Mouse (Mus musculus) hindbrain, embryonic 13.5 days (tissue): ENCODE measurements around the gene Hkdc1. TPM values are rescaled to one million over a fixed set of nuclear protein-coding genes. Genes with fewer than 3 reads are reported as not detected.

ENCODE experiments used
- ATAC-seq: fragments of 200-750 bp; cut with Nextera tagmentation; 2 replicates; pipeline ENCODE4 v1.8.0; 2017; ENCODE audit warnings: moderate TSS enrichment; ENCODE audit not compliant: low FRiP score
- H3K27ac ChIP-seq: fragments of 300-500 bp; sonication (generic); 2 replicates; pipeline ENCODE4 v1.5.1; 2015; ENCODE audit warnings: inconsistent platforms, mild to moderate bottlenecking, moderate library complexity
- H3K27me3 ChIP-seq: fragments of 300-500 bp; sonication (generic); 2 replicates; pipeline ENCODE4 v1.6.1; 2015; ENCODE audit warnings: mild to moderate bottlenecking, inconsistent platforms
- H3K36me3 ChIP-seq: fragments of 300-500 bp; sonication (generic); 2 replicates; pipeline ENCODE4 v1.6.1; 2015; ENCODE audit warnings: mild to moderate bottlenecking, inconsistent platforms
- H3K4me1 ChIP-seq: fragments of 300-500 bp; sonication (generic); replicated peaks from 2 replicates; pipeline ENCODE4 v1.6.1; 2015; ENCODE audit warnings: inconsistent platforms
- H3K4me2 ChIP-seq: fragments of 300-500 bp; sonication (generic); 2 replicates; pipeline ENCODE4 v1.6.1; 2015; ENCODE audit warnings: inconsistent platforms, mild to moderate bottlenecking, moderate library complexity
- H3K4me3 ChIP-seq: fragments of 300-500 bp; sonication (generic); 2 replicates; pipeline ENCODE4 v1.5.1; 2015; ENCODE audit warnings: mild to moderate bottlenecking, inconsistent platforms
- H3K9ac ChIP-seq: fragments of 300-500 bp; sonication (generic); 2 replicates; pipeline ENCODE4 v1.6.1; 2015; ENCODE audit warnings: mild to moderate bottlenecking, inconsistent platforms
- H3K9me3 ChIP-seq: fragments of 300-500 bp; sonication (generic); 2 replicates; pipeline ENCODE4 v1.6.1; 2016; ENCODE audit warnings: inconsistent platforms
- WGBS: fragments of 180-500 bp; shearing (Covaris S2); methylation state at CpG from one replicate; pipeline ENCODE4 v1.1.7; 2015; 5-methylcytosine and 5-hydroxymethylcytosine counted together
- polyA plus RNA-seq: library from polyadenylated mRNA; unstranded; fragments of >200 nt; fragmentation: Nextera tagmentation; extraction: Ambion mirVana; gene quantifications from 2 replicates; pipeline ENCODE4 v1.2.1, GENCODE M21; 2015

Hkdc1 gene
- polyA plus RNA-seq, 1 experiment from 2014 or later: 0.70 TPM

DNA sequence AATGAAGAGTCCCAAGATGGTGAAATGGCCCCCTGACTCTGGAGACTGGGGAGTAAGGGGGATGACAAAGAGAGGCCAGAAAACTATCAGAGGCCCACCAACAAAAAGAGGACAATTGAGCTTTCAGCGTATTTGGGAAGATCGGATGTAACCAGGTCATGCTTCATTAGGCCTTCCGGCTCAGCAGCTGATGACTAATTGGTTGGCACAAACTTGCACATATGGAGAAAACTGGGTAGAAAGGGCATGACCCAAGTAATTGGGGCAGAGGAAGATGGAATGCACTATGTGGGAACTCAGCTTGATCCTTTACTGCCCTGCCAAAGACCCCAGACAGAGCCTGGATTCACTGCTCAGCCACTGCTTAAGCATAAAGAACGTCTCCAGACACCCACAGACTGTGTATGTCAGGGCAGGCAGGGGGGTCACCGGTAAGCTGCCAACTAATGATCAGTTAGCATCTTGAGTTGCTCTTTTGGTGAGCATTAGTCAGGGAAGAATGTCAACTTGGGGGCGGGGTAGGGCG is 3.4 kb downstream of the Hkdc1 start:
- 49% methylated on average over 7 of the region's 7 CpGs for WGBS
- H3K9ac ChIP-seq: no peak overlapping the region
- no peaks in the 10 kb centered on the region for H3K9me3 ChIP-seq
- no peak overlapping the region for H3K27ac ChIP-seq
- H3K4me1 ChIP-seq: no peaks in the 10 kb centered on the region
- no peak overlapping the region for H3K4me2 ChIP-seq
- ATAC-seq: no peak
- H3K36me3 ChIP-seq: no peaks in the 10 kb centered on the region
- H3K4me3 ChIP-seq: no peak overlapping the region
- H3K27me3 ChIP-seq: 0 out of 2 replicates have a peak, but pooled peaks cover 2% of the 10 kb centered on the region

DNA sequence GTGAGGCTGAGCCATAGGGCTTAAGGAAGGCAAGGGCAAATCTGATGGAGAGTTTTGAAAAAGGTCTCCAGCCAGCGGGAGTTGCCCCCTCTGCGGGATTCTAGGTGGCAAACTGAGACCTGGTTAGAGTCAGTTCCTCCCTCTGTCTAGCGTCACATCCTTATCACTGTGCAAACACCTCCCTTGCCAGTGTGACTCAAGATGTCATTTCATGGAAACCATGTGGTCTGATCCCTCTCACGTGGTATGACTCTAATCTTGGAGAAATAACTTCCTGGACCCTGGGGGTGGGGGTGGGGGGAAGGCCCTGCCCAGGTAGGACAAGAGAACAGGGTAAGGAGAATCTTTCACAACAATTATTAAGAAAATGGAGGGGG is 8.7 kb downstream of the Hkdc1 start:
- H3K4me2 ChIP-seq: no peak overlapping the region
- WGBS: 48% methylated on average over 4 of the region's 4 CpGs
- peaks cover 8% of the 10 kb centered on the region; the same call in 1 of the 2 replicates for H3K27me3 ChIP-seq
- H3K9me3 ChIP-seq: no peaks in the 10 kb centered on the region
- no peak overlapping the region for H3K4me3 ChIP-seq
- ATAC-seq: no peak
- no peaks in the 10 kb centered on the region for H3K36me3 ChIP-seq
- no peak overlapping the region for H3K9ac ChIP-seq
- no peak overlapping the region for H3K27ac ChIP-seq
- H3K4me1 ChIP-seq: peaks cover 5% of the 10 kb centered on the region; the same call in 1 of the 2 replicates

DNA sequence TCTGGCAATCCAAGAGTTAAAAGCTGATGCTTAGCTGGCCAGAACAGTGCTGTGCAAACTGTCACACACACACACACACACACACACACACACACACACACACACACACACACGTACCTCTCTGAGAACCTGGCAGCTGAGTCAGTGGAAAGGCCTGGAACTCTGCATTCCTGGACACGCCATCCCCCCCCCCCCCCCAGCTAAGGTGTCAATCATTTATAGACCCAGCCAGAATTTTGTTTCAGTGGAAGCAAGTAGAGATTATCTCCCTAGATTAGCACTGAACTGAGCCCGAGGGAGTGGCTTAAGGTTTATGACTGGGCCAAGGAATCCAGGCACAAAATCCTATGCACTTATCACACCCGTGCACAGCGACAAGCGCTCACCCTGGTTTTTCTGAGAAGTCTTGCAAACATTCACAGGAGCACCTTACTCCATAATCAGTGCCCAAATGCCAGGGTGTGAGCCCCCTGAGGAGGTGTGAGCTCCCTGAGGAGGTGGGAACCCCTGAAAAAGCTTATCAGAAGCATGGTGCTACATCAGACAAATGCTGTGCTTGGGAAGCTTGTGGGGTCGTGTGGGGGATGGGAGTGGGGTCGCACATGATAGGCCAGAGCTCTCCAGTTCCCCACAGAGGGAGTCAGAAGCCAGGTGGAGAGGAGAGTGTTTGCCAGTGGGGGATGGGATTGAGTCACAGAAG is 9.2 kb downstream of the Hkdc1 start:
- 54% methylated on average over 8 of the region's 8 CpGs for WGBS
- H3K36me3 ChIP-seq: no peaks in the 10 kb centered on the region
- H3K4me3 ChIP-seq: no peak overlapping the region
- peaks cover 5% of the 10 kb centered on the region; the same call in 1 of the 2 replicates for H3K4me1 ChIP-seq
- ATAC-seq: no peak
- H3K9ac ChIP-seq: no peak overlapping the region
- peaks cover 8% of the 10 kb centered on the region; the same call in 1 of the 2 replicates for H3K27me3 ChIP-seq
- H3K27ac ChIP-seq: no peak overlapping the region
- no peak overlapping the region for H3K4me2 ChIP-seq
- H3K9me3 ChIP-seq: no peaks in the 10 kb centered on the region

DNA sequence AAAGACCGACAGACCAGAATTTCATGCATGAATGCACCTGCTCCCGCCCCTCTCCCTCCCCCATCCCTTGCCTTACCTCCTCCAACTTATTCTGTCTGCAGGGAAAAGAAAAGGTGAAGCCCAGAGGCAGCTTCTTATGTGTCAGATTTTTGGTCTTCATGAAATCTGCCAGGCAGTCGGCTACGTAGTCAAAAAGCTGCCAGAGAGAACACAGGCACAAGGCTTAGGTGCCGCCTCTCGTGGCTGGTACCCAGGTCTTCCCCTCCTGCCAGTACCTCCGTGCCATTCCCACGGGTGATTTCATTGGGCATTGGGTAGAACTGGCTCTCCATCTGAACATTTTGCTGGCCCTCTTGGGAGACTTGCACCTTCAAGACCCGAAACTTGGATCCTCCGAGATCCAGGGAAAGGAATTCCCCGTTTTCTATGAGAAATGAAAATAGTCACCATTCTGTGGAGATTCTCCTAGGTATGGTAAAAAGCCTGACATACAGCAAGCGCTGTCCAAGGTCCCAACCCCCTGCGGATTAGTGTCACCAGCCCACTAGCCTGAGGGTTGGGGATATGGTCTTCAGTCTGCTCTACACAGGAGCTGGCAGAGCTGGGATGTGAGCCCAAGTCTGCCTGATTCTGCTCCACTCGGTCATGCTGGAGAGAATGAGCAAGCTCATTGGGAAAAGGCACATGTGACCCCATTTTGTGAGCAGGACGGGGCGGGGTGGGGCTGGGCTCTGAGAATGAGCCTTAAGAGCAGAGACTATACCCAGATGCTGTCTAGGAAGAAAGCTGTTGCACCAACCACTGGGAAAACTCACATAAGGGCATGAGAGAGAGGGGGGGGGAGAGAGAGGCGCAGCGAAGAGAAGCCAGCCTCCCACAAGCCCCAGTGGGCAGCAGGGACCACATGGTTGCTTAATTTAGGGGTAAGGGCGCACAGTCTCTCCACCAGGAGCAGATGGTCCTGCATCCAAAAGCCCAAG is 10.6 kb downstream of the Hkdc1 start:
- Histone ChIP-seq H3K9me3 (no peaks in the 10 kb centered on the region), H3K4me3 (no peak overlapping the region), H3K4me2 (no peak overlapping the region), H3K27ac (no peak overlapping the region), H3K9ac (no peak overlapping the region), H3K36me3 (no peaks in the 10 kb centered on the region), H3K27me3 (peaks cover 16% of the 10 kb centered on the region), H3K4me1 (peaks cover 5% of the 10 kb centered on the region; the same call in 1 of the 2 replicates)
- 74% methylated on average over 19 of the region's 19 CpGs for WGBS
- ATAC-seq: peak; percentile 17; the same call in 1 of the 2 replicates

DNA sequence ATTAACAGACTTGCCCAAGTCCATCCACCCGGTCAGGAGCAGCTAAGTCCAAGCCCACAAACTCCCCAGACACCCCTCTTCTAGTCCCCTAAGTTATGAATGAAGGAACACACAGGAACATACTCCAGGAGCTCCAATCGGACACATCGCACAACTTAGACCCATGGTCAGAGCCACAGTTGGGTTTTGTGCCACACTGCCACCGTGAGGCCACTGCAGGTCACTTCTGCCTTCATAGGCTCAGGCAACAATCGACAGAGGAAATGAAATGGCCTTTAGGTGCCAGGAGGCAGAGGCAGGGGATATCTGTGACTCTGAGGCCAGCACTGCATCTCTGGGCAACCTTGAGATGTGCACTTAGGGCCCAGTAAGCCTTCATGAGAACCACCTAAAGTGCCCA is 11.3 kb downstream of the Hkdc1 start:
- H3K9ac ChIP-seq: no peak overlapping the region
- ATAC-seq: 0 out of 2 replicates have a peak, but pooled peaks have one; percentile 46
- H3K4me2 ChIP-seq: no peak overlapping the region
- no peak overlapping the region for H3K4me3 ChIP-seq
- no peaks in the 10 kb centered on the region for H3K36me3 ChIP-seq
- H3K27ac ChIP-seq: no peak overlapping the region
- 14% methylated on average over 5 of the region's 5 CpGs for WGBS
- H3K4me1 ChIP-seq: peaks cover 5% of the 10 kb centered on the region; the same call in 1 of the 2 replicates
- peaks cover 17% of the 10 kb centered on the region for H3K27me3 ChIP-seq
- H3K9me3 ChIP-seq: no peaks in the 10 kb centered on the region

DNA sequence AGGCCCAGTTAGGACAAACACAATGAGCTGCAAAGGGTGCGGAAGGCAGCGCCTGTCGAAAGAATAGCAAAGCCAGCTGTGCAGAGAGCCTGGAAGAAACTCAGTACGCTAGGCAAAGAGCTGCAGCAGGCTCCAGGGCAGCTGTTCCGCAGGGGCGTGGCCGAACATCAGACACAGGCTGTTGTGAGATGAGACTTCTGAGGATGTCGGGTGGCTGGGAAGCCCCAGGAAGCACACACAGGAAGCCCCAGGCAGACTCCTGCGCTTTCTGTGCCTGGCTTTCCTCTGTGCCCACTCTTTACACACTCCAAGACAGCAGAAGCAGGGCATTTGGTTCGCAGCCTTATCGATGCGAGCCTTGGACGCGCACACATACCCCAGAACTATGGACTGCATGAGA is 17.4 kb downstream of the Hkdc1 start:
- Histone ChIP-seq H3K4me3 (peak overlapping the region; percentile 4; the same call in 1 of the 2 replicates), H3K27me3 (peaks cover 22% of the 10 kb centered on the region), H3K27ac (no peak overlapping the region), H3K36me3 (no peaks in the 10 kb centered on the region), H3K9me3 (no peaks in the 10 kb centered on the region), H3K4me1 (no peaks in the 10 kb centered on the region), H3K9ac (0 out of 2 replicates have a peak overlapping the region, but pooled peaks have one; percentile 26), H3K4me2 (peak overlapping the region; percentile 36)
- WGBS: 49% methylated on average over 14 of the region's 14 CpGs
- ATAC-seq: no peak

DNA sequence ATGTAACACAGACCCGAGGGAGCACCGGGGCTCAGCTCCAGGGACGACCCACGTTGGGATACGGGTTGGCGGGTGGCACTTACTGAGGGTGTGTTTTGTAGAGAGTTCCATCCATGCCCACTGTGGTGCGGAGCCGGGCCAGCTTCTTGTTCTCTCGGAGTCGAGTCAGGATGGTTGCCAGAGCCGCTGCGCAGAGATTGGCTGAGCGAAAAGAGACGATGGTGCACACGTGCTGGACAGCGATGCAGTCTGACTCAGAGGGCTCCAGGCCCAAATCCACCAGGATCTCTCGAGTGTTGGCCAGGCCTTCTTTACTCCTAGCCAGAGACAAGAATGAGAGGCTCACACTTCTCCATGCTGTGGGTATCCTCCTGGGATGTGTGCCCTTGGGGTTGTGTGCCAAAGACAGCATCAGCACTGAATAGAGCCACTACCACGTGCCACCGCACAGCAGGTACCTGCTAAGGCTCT is 20.6 kb downstream of the Hkdc1 start:
- H3K36me3 ChIP-seq: no peaks in the 10 kb centered on the region
- no peak overlapping the region for H3K27ac ChIP-seq
- no peaks in the 10 kb centered on the region for H3K4me1 ChIP-seq
- no peaks in the 10 kb centered on the region for H3K9me3 ChIP-seq
- no peak overlapping the region for H3K4me2 ChIP-seq
- peaks cover 9% of the 10 kb centered on the region for H3K27me3 ChIP-seq
- no peak overlapping the region for H3K9ac ChIP-seq
- no peak for ATAC-seq
- WGBS: 85% methylated on average over 19 of the region's 19 CpGs
- H3K4me3 ChIP-seq: no peak overlapping the region

DNA sequence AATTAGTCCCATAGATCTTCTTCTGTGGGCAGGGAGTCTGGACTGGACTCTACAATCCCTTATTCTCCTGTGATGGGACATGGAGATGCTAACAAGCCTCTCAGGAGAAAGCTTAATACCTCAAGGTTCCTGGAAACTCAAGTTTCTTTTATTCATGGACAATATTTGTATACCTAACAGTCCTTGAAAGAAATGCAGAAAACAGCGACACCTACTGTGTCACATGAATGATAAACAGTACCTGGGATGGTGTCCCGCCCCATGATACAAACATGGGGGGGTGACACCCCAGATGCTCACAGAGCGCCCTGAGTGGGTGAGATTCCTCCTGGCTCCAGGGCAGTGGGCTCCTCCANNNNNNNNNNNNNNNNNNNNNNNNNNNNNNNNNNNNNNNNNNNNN is 39.3 kb downstream of the Hkdc1 start:
- WGBS: 84% methylated on average over 3 of the region's 3 CpGs
- H3K27me3 ChIP-seq: no peaks in the 10 kb centered on the region
- no peak for ATAC-seq

DNA sequence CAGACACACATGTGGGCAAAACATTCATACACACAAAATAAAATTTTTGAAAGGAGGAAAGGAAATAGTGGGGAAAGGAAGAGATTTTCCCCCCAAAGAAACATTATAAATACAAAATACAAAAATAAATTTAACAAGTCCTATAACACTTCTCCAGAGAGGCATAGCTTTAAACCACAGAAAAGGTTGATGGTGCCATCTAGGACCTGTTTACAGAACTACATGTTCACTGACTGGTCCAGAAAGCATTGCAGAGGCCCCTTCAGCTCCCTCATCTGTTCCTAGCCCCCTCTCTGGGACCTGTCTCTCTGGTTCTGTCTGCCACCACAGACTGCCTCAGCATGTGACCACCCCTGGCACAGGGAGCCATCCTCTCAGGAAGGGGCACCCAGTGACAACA is 41.4 kb downstream of the Hkdc1 start:
- Histone ChIP-seq H3K27me3 (no peaks in the 10 kb centered on the region), H3K4me2 (no peak overlapping the region), H3K9ac (no peak overlapping the region), H3K27ac (no peak overlapping the region), H3K36me3 (no peaks in the 10 kb centered on the region), H3K9me3 (no peaks in the 10 kb centered on the region), H3K4me1 (no peaks in the 10 kb centered on the region), H3K4me3 (no peak overlapping the region)
- ATAC-seq: no peak

More for the DNA sequence above, 39.3 kb downstream of the Hkdc1 start:
- Histone ChIP-seq H3K27ac (no peak overlapping the region), H3K9ac (no peak overlapping the region), H3K9me3 (no peaks in the 10 kb centered on the region), H3K4me1 (no peaks in the 10 kb centered on the region), H3K4me2 (no peak overlapping the region), H3K4me3 (no peak overlapping the region), H3K36me3 (no peaks in the 10 kb centered on the region)

DNA sequence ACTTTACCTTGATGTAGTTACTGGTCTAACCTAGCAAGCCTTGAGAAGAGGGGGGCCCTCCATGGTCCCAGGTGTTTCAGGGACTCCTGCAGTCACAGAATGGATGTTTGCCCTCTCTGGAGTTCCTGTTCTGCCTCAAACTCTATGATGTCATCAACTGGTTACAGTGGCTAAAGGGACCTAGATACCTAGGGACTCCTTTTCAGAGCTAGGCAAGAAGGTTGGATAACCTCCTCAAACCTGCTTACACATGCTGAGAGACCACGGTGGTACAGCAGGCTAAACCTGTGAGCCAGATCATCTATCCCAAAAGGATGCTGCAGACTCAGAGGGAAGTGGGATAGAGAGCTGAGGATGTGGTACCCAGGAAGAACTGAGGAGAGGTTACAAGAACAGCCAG is 42.5 kb downstream of the Hkdc1 start, which contains the start of gene Hk1:
TSS of gene Hk1 (minus strand) at position 101 of the 400 bp plus-strand sequence.
- Histone ChIP-seq H3K4me1 (no peaks in the 10 kb centered on the region), H3K27me3 (no peaks in the 10 kb centered on the region), H3K36me3 (no peaks in the 10 kb centered on the region), H3K27ac (no peak within 1 kb of the TSS), H3K9me3 (no peaks in the 10 kb centered on the region), H3K9ac (no peak within 1 kb of the TSS), H3K4me2 (no peak within 1 kb of the TSS), H3K4me3 (no peak within 1 kb of the TSS)
- 92% methylated on average over 1 of the region's 1 CpGs for WGBS
- ATAC-seq: no peak

DNA sequence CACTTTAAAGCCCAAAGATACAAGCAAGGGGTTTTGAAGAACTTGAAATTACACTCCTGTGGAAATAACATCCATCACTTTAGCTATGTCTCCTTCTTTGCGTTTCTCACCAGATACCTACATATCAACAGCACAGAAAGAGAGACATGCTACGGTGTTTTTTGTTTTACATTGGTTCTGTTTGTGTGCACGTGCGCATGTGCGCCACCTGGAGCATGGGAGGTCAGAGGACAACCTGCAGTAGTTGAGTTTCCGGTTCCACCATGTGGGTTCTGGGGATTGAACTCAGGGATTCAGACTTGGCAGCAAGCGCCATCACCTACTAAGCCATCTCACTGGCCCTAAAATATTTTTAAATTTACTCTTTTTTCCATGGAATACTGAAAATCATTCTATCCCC is 63.5 kb downstream of the Hkdc1 start:
- ATAC-seq: no peak
- Histone ChIP-seq H3K4me2 (no peak overlapping the region), H3K9me3 (no peaks in the 10 kb centered on the region), H3K36me3 (no peaks in the 10 kb centered on the region), H3K4me3 (no peak overlapping the region), H3K27me3 (no peaks in the 10 kb centered on the region), H3K4me1 (no peaks in the 10 kb centered on the region), H3K27ac (no peak overlapping the region), H3K9ac (no peak overlapping the region)
- WGBS: 85% methylated on average over 7 of the region's 7 CpGs

DNA sequence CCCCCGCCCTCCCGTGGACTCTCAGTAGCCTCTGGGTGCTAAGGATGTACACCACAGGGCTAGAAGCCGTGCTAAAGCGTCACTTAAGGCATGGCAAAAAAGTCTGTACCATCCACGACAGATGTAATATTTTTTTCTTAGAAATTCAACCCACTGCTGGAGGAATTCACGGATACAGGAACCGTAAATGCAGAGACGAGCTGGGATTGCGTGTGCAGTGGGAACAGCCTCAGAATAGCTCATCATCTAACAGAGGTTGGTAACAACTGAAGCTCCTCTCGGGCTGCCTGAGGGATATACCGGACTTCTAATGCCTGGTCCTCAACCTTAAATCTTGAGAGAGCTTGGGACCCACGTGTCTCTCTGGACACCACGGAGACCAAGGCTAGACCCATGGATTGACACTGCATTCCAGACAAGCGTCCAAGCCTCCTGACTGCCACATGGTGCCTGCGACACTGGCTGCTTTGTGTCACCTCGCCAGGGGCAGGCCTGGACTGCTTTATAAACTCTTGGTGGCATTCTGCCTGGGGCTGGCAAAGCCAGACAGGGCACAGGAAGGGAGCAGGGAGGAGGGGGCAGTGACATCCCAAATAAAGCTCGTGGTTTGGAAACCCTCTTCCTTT is 66.1 kb downstream of the Hkdc1 start:
- Histone ChIP-seq H3K4me3 (no peak overlapping the region), H3K27me3 (no peaks in the 10 kb centered on the region), H3K4me1 (no peaks in the 10 kb centered on the region), H3K9ac (no peak overlapping the region), H3K27ac (no peak overlapping the region), H3K9me3 (no peaks in the 10 kb centered on the region), H3K36me3 (no peaks in the 10 kb centered on the region), H3K4me2 (no peak overlapping the region)
- ATAC-seq: no peak
- 79% methylated on average over 17 of the region's 17 CpGs for WGBS
